Mouse (Mus musculus) midbrain, embryonic 11.5 days (tissue): ENCODE data around the gene Tbxas1. TPM values are rescaled to one million over a fixed set of nuclear protein-coding genes. Genes with fewer than 3 reads are reported as not detected.

Source experiments
- ATAC-seq: fragments of 200-750 bp; cut with Nextera tagmentation; 2 replicates; pipeline ENCODE4 v1.8.0; 2017; ENCODE audit warnings: moderate TSS enrichment, moderate library complexity; ENCODE audit not compliant: low FRiP score
- DNase-seq: peaks from one replicate; pipeline ENCODE4 v3.0.0; 2015; ENCODE audit warnings: low spot score; ENCODE audit errors: missing footprints
- H3K27ac ChIP-seq: fragments of 300-500 bp; sonication (generic); 2 replicates; pipeline ENCODE4 v1.5.1; 2014; ENCODE audit warnings: low read depth, low read length
- H3K27me3 ChIP-seq: fragments of 300-500 bp; sonication (generic); 2 replicates; pipeline ENCODE4 v1.6.1; 2014; ENCODE audit warnings: mild to moderate bottlenecking, low read length, moderate library complexity, mixed read lengths; ENCODE audit not compliant: control insufficient read depth, insufficient read depth
- H3K36me3 ChIP-seq: fragments of 300-500 bp; sonication (generic); 2 replicates; pipeline ENCODE4 v1.6.1; 2014; ENCODE audit warnings: mild to moderate bottlenecking, low read length, moderate library complexity, mixed read lengths; ENCODE audit not compliant: control insufficient read depth, insufficient read depth
- H3K4me1 ChIP-seq: fragments of 300-500 bp; sonication (generic); 2 replicates; pipeline ENCODE4 v1.6.1; 2014; ENCODE audit warnings: low read length; ENCODE audit not compliant: control insufficient read depth, insufficient read depth
- H3K4me2 ChIP-seq: fragments of 300-500 bp; sonication (generic); 2 replicates; pipeline ENCODE4 v1.6.1; 2014; ENCODE audit warnings: mild to moderate bottlenecking, moderate library complexity
- H3K4me3 ChIP-seq: fragments of 300-500 bp; sonication (generic); 2 replicates; pipeline ENCODE4 v1.5.1; 2014; ENCODE audit warnings: low read depth, low read length
- H3K9ac ChIP-seq: fragments of 300-500 bp; sonication (generic); 2 replicates; pipeline ENCODE4 v1.6.1; 2014; ENCODE audit warnings: low read length
- H3K9me3 ChIP-seq: fragments of 300-500 bp; sonication (generic); 2 replicates; pipeline ENCODE4 v1.6.1; 2016; ENCODE audit warnings: low read length; ENCODE audit not compliant: control insufficient read depth
- WGBS: fragments of 180-500 bp; shearing (Covaris S2); extraction: QIAGEN DNeasy Blood & Tissue Kit; methylation state at CpG from one replicate; pipeline ENCODE4 v1.1.7; 2014; 5-methylcytosine and 5-hydroxymethylcytosine counted together
- polyA plus RNA-seq: library from polyadenylated mRNA; unstranded; fragments of >200 nt; fragmentation: Nextera tagmentation; extraction: Ambion mirVana; gene quantifications from 2 replicates; pipeline ENCODE4 v1.2.1, GENCODE M21; 2014

Gene Tbxas1
- polyA plus RNA-seq, 1 experiment from 2014 or later: 1.5 TPM

GRCm38 (mm10) chr6:38866761-38867160 lies 8.4 kb upstream of the Tbxas1 start:
- Histone ChIP-seq H3K4me1 (peaks cover 27% of the 10 kb centered on the region), H3K4me3 (no peak overlapping the region), H3K36me3 (no peaks in the 10 kb centered on the region), H3K4me2 (no peak overlapping the region), H3K9me3 (no peaks in the 10 kb centered on the region), H3K9ac (no peak overlapping the region), H3K27ac (no peak overlapping the region), H3K27me3 (no peaks in the 10 kb centered on the region)
- DNase-seq: peak; percentile 54
- ATAC-seq: no peak
- 72% methylated on average over 2 of the region's 2 CpGs for WGBS

GRCm38 (mm10) chr6:38867291-38867690 lies 7.9 kb upstream of the Tbxas1 start:
- Histone ChIP-seq H3K9ac (no peak overlapping the region), H3K4me3 (no peak overlapping the region), H3K4me2 (no peak overlapping the region), H3K9me3 (no peaks in the 10 kb centered on the region), H3K27ac (no peak overlapping the region), H3K36me3 (no peaks in the 10 kb centered on the region), H3K27me3 (no peaks in the 10 kb centered on the region), H3K4me1 (peaks cover 32% of the 10 kb centered on the region)
- ATAC-seq: no peak
- DNase-seq: peak; percentile 79
- whole genome bisulfite sequencing: 61% methylated on average over 1 of the region's 1 CpGs

GRCm38 (mm10) chr6:38868974-38869373 lies 6.2 kb upstream of the Tbxas1 start:
- Histone ChIP-seq H3K9ac (no peak overlapping the region), H3K27ac (no peak overlapping the region), H3K4me3 (no peak overlapping the region), H3K36me3 (no peaks in the 10 kb centered on the region), H3K27me3 (no peaks in the 10 kb centered on the region), H3K4me1 (peaks cover 45% of the 10 kb centered on the region), H3K4me2 (no peak overlapping the region), H3K9me3 (no peaks in the 10 kb centered on the region)
- 95% methylated on average over 1 of the region's 1 CpGs for WGBS
- ATAC-seq (no peak), DNase-seq (peak; percentile 31)

DNA sequence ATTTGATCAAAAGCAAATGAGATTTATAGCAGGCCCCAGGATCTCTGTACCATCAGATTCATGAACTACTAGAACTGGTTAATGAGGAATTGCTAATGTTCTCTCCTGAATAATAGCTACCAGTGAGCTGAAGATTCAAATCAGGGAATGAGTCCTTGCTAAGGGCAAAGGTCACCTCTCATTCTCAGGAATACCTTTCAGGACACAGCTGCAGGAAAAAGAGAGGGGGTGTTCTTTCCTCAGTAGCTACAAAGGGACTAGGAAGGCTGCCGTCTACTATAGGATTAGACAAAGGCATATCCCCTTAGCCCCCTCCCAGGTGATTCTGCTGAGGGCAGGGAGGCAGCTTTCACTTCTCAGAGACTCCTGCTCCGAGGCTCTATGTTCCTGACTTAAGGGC lies 5.1 kb upstream of the Tbxas1 start:
- no peaks in the 10 kb centered on the region for H3K27me3 ChIP-seq
- WGBS: 3% methylated on average over 2 of the region's 2 CpGs
- H3K36me3 ChIP-seq: no peaks in the 10 kb centered on the region
- DNase-seq (peak; percentile 86), ATAC-seq (no peak)
- H3K4me2 ChIP-seq: no peak overlapping the region
- H3K4me3 ChIP-seq: no peak overlapping the region
- no peaks in the 10 kb centered on the region for H3K9me3 ChIP-seq
- peaks cover 41% of the 10 kb centered on the region for H3K4me1 ChIP-seq
- no peak overlapping the region for H3K9ac ChIP-seq
- H3K27ac ChIP-seq: no peak overlapping the region

GRCm38 (mm10) chr6:38871051-38871450 lies 4.2 kb upstream of the Tbxas1 start:
- H3K4me1 ChIP-seq: peaks cover 41% of the 10 kb centered on the region

DNA sequence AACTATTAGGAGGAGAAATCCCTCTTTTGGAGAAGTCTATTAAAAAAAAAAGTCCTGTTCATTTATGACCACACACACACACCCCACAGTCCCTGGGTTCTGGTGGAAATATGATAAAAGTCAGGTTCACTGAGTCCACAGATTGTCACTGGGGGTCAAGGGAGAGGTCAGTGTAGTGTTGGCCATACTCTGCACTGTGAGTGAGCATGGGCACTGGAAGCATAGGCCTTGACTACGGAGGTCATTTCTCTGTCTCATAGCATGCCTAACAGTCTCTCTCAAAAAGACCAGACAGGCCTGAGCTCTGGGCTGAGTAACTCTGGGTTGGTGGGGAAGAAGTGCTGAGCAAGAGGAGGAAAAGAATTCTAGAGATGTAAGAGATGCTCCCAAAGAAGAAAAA lies 1.9 kb upstream of the Tbxas1 start:
- H3K9me3 ChIP-seq: no peaks in the 10 kb centered on the region
- no peak overlapping the region; the same call in 1 of the 2 replicates for H3K27ac ChIP-seq
- no peaks in the 10 kb centered on the region for H3K36me3 ChIP-seq
- peak overlapping the region; percentile 85; the same call in 1 of the 2 replicates for H3K4me3 ChIP-seq
- peak overlapping the region; percentile 60 for H3K4me2 ChIP-seq
- 79% methylated on average over 1 of the region's 1 CpGs for WGBS
- no peak for ATAC-seq
- H3K9ac ChIP-seq: peak overlapping the region; percentile 24; the same call in 1 of the 2 replicates
- peaks cover 34% of the 10 kb centered on the region for H3K4me1 ChIP-seq
- DNase-seq: peak; percentile 84
- peaks cover 3% of the 10 kb centered on the region; the same call in 1 of the 2 replicates for H3K27me3 ChIP-seq

More at GRCm38 (mm10) chr6:38871051-38871450, 4.2 kb upstream of the Tbxas1 start:
- no peak overlapping the region for H3K4me2 ChIP-seq
- H3K4me3 ChIP-seq: no peak overlapping the region
- H3K9me3 ChIP-seq: no peaks in the 10 kb centered on the region
- H3K9ac ChIP-seq: 0 out of 2 replicates have a peak overlapping the region, but pooled peaks have one; percentile 9
- peak overlapping the region; percentile 12; the same call in 1 of the 2 replicates for H3K27ac ChIP-seq
- no peaks in the 10 kb centered on the region for H3K36me3 ChIP-seq
- DNase-seq (peak; percentile 91), ATAC-seq (no peak)
- 9% methylated on average over 7 of the region's 7 CpGs for WGBS
- no peaks in the 10 kb centered on the region for H3K27me3 ChIP-seq

DNA sequence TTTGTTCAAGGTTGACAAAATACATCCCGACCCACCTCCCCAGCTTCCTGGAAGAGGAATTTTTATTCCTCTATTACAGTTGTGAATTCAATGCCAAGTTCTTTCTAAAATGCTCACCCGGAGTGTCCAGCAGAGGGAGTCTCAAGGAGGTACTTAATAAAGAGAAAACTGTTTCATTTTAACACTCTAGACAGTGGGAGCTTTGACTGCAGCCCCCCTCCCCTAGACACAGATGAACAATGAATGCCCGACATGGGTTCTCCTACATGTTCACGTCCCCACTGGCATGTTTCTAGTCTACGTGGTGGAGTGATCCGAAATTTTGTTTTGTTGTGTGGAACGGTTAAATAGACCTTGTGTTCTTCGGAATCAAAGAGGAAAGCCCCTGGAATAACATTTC lies 1.2 kb upstream of the Tbxas1 start:
- Histone ChIP-seq H3K9me3 (no peaks in the 10 kb centered on the region), H3K27me3 (peaks cover 3% of the 10 kb centered on the region; the same call in 1 of the 2 replicates), H3K36me3 (no peaks in the 10 kb centered on the region), H3K4me3 (peak overlapping the region; percentile 85), H3K4me1 (peaks cover 32% of the 10 kb centered on the region), H3K9ac (peak overlapping the region; percentile 99), H3K27ac (no peak overlapping the region), H3K4me2 (peak overlapping the region; percentile 60)
- ATAC-seq: peak; percentile 31; the same call in 1 of the 2 replicates
- DNase-seq: peak; percentile 98
- 13% methylated on average over 8 of the region's 8 CpGs for WGBS

DNA sequence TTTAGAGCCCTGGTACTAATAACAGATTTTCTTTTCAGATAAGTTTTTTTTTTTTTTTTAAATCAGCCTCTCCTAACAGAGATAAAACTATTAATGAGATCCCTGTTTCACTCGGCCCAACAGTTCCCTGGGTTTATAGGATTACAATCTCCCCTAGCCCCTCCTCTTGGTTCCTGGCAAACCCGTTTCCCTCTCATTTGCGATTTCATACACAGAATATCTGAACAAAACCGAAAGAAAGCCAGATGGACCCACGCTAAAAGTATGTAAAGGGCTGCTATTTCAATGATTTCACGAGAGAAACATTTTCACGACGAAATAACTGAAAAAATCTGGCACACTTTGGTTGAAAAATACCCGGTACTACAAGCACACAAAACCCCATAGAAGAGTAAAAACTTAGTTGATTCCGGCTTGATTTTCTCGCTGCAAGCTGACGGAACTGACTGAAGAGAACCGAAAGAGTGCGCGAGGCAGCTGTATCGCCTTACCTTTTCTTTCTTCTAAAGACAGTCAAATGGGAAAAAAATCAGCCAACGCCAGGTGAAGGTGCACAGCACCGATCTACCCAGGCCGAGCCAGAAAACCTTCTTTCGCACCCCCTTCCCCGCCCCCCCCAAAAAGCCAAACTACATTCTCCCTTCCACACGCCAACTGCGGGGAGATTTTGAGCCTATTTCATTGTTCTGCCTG lies 493 bp upstream of the Tbxas1 start:
- H3K27me3 ChIP-seq: peaks cover 3% of the 10 kb centered on the region; the same call in 1 of the 2 replicates
- H3K9me3 ChIP-seq: no peaks in the 10 kb centered on the region
- H3K4me3 ChIP-seq: peak overlapping the region; percentile 85
- peak; percentile 96 for DNase-seq
- H3K4me2 ChIP-seq: peak overlapping the region; percentile 60
- WGBS: under 1% methylated on average over 22 of the region's 23 CpGs
- H3K4me1 ChIP-seq: peaks cover 31% of the 10 kb centered on the region
- peak overlapping the region; percentile 78 for H3K27ac ChIP-seq
- no peak for ATAC-seq
- peak overlapping the region; percentile 99 for H3K9ac ChIP-seq
- H3K36me3 ChIP-seq: no peaks in the 10 kb centered on the region

GRCm38 (mm10) chr6:38876071-38876911 lies 1.1 kb downstream of the Tbxas1 start, which contains the start of gene Hipk2:
Gene Hipk2, minus strand, starts transcription at chr6:38876165.
- under 1% methylated on average over 86 of the region's 108 CpGs for WGBS
- peaks cover 3% of the 10 kb centered on the region; the same call in 1 of the 2 replicates for H3K27me3 ChIP-seq
- DNase-seq: peak; percentile 99
- peak within 1 kb of the TSS; percentile 78 for H3K27ac ChIP-seq
- no peaks in the 10 kb centered on the region for H3K9me3 ChIP-seq
- H3K4me2 ChIP-seq: peak within 1 kb of the TSS; percentile 60
- H3K36me3 ChIP-seq: no peaks in the 10 kb centered on the region
- ATAC-seq: peak; percentile 93
- H3K9ac ChIP-seq: peak within 1 kb of the TSS; percentile 99
- H3K4me3 ChIP-seq: peak within 1 kb of the TSS; percentile 85
- H3K4me1 ChIP-seq: peaks cover 22% of the 10 kb centered on the region
